Mouse (Mus musculus) G1E-ER4 (cell line): ENCODE measurements at regions not wholly inside any gene's neighbourhood (a gene's known extent, or its start where the extent isn't known, plus 50 kb on each side); places are given as distances from the start of the nearest gene placed in this dataset.

ENCODE experiments used
- GATA1 ChIP-seq: IDR thresholded peaks from one replicate; pipeline ENCODE4 v1.8.0; 2012; ENCODE audit warnings: low read length, inconsistent platforms

DNA sequence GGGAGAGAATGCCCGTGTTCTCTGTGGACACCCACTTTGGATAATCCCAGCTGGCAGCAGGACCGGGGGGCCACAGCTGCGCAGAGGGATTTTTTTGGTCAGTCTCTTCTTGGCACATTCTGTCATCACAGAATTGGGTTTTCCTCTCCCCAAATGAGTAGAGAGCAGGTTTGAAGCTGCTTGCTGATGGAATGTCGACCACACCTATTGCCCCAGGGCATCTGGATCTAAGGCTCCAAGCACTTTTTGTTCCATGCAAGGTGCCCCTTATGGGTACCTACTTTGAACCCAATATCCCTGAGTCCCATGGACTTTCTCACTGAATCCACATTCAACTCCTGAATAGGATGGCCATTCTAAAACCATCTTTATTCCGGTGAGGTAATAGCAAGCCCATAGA is 314.3 kb upstream of the Npvf start:
- no peak for TF ChIP-seq GATA1

DNA sequence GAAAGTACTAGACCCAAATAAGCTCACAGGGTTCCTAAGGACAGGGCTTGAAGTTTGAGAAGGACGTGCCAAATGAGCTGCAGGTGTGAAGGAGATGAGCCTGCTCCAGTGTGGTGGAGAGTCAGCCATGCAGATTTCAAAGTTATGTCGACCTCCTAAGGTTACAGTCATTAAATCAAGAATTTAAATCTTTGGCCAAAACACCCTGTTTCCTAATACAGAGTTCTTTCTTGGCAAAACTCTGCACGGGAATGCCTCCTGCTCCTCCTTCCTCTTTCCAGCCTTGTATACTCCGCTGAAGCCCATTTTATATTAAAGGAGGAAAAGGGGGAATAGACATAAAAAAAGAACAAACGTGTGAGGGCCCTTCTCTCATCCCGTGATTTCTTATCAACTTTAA is 315.1 kb upstream of the Npvf start:
- TF ChIP-seq GATA1, result no peak

DNA sequence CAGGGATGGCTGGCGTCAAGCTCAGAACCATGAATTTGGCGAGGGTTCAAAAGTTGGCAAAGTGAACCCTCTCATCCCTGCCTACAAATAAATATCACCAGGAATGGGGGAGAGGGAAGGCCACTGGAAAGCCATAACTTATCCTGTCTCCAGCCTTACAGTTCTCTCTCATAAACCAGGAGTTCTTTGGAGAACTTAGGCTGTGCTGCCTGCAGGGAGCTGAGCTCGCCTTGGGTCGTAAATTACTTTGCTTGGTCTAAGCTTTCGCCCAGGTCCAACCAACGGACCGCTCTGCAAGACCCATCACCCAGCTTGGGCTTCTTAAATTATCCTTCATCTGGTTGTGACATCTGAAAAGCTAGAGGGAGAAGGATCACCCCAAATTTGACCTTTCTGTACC is 315.8 kb upstream of the Npvf start:
- TF ChIP-seq GATA1, result no peak

DNA sequence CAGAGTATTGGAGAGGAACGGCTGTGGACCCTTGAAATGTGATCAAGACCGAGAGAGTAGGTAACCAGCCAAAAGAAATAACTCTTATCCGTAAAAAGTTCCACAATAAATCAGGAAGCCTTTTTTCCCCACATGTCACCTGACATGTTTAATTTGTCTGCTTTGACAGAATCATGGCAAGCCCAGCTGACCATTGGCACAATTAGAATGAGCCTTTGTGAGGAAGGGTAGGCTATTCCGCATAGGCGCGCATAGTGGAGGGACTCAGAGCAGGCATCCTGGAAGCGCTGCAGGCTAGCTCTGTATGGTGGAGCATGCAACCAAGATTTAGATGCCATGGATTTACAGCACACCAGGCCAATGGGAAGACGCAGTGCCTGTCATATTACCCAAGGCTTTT is 316.5 kb upstream of the Npvf start:
- TF ChIP-seq GATA1, result no peak

DNA sequence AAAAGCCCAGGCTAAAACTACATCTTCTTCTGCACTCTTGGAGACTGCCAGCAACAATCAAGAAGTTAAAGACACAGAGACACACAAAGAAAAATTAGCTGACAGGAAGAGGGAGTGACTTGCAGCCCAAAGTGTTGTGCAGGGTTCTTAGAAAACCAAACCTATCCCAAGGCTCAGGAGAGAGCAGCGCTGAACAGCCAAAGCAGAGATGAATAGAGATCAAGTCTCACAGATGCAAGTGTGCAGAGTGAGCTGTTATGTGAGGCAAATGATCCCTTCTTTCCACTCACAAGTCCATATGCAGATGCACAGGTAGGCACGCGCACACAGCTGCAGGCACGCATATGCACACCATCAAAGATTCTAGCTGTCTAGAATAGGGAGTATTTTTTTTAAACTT is 318.0 kb upstream of the Npvf start:
- TF ChIP-seq GATA1, result no peak

DNA sequence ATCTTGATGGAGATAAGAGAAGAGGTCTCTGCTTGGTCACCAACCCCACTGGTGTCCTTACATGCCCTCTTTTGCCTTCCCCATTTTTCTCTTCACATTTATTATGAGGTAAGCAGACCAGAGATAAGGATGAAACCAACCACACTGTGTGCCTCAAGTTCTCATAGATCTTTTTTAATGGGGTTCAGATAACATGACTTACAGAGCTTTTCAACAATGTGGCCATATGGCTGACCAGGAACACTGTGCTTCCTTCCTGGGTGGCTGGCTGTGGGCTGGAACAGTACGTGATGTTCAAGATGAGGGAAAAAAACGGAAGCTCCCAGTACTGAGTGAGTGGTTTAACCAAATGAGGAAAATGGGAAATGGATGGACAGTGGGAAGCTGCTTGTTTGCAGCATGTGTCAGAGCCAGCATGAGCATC is 319.0 kb upstream of the Npvf start:
- TF ChIP-seq GATA1, result no peak

DNA sequence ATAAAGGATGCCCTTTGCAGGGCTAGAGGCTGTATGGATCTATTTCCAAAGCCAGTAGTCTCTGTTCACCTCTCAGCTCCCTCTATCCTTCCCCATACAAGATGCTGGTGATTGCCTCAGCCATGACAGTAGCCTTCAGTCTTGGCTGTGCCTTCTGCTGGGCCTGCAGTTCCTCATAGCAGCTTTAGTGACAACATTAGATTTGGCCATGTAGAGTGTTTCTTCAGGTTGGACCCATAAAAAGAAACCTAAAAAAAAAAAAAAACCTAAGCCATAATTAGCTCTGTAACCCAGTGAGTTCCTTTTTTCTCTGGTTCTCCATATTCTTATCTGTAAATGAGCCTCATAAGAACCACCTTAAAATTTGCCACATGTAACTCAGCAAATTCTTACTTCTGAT is 319.6 kb upstream of the Npvf start:
- TF ChIP-seq GATA1, result no peak

DNA sequence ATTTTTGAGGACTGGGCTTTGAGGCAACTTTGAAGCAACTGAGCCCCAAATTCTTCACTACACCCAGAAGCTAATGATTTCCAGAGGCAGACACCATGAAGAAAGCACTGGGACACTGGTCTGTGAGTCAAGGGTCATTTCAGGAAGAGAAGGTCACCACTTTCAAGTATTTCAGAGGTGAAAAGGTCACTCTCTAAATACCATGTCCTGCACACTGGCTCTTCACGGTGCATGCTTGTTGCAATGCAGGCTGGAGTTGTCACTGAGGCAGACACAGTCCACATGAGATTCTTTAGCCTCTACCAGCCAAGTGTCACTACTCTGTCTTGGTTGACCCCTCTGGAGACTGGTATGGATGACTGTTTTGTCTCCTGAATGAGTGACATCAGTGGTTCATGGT is 320.7 kb upstream of the Npvf start:
- TF ChIP-seq GATA1, result no peak

DNA sequence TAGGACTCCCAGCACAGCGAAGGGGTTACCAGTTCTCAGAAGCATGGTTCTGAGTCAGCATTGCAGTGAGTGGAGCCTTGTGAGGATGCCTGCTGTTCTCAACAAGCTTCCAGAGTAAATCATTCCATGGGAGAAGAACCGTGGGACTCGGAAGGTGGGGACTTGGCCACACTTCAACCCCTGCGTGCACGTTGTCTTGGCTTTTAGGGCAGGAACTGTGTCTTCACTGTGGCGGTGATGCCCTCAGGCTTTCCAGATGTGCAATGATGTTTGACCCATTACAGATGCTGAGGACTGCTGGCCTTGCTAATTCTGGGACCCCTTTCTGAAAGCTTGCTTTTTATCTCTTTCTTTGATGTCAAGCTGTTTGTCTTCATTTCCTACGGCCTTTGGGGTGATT is 322.7 kb upstream of the Npvf start:
- TF ChIP-seq GATA1, result no peak

DNA sequence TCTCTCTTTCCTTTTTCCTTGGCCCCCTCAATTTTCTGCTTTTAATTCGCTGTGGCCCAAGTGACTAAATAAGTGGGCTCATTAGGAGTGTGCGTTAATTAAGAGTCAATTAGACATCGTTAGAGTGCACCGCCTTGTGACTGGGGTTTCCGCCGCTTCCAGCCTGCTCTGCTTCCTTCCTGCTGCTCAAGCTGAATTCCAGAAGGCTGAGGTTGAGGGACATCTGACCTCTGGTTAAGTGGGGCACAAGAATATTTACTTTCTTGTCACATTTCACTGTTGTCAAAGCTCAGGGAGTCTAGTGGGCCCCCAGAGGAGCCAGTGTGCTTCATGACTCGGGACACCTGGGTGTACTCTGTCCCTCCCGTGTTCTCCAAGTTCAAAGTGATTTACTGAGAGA is 323.1 kb upstream of the Npvf start:
- no peak for TF ChIP-seq GATA1

DNA sequence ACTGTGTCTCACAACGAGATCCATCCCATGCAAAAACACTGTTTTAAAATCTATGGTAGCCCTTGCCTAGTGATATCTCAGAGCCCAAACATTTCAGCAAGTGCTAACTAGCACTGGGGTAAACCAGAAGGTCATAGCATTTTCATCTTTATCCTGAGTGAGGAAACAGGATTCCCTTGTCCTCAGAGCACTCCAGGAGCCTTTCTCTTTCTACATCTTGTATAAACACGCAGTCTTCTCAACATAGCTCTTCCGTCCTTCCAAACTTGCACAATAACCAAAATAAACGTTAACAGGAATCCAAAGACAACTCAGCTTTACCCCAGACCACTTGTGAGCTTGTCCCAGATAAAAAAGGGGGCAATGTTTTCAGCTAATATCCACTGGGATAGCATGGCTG is 323.8 kb upstream of the Npvf start:
- no peak for TF ChIP-seq GATA1

DNA sequence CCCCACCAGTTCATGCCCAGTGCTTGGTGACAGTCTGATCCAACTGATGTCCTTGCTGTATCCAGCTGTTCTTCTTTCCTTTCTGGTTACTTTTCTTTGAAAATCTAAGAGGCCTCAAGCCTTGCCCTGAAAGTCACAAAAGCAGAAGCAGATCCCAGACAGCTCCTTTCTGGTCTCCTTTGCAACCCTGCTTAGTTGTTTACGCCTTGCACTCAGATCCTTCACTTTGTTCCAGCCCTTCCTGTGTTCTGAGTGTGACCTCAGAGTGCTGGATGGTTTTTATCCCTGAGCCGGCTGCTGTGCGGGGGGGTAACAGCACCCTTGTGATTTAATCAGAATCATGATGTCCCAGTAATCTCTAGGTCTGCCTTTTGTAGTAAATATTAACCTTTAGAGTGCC is 324.3 kb upstream of the Npvf start:
- TF ChIP-seq GATA1, result no peak

DNA sequence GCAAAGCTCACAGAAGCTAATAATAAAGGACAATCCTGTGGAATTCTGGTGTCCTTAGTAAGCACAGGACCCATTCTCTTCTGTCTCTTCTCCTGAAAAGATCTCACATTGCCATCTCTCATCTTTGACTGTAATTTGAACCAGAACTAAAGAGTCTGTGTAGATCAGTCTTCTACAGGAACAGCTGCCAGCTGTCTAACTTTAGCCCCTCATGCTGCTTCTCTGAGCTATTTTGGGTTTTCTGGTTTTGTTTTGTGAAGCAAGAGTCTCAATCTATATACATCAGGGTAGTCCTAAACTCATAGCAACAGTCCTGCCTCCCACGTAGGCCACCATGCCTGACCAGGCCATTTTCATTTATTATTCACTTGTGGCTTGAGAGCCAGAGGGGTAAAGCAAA is 325.5 kb upstream of the Npvf start:
- TF ChIP-seq GATA1, result no peak

DNA sequence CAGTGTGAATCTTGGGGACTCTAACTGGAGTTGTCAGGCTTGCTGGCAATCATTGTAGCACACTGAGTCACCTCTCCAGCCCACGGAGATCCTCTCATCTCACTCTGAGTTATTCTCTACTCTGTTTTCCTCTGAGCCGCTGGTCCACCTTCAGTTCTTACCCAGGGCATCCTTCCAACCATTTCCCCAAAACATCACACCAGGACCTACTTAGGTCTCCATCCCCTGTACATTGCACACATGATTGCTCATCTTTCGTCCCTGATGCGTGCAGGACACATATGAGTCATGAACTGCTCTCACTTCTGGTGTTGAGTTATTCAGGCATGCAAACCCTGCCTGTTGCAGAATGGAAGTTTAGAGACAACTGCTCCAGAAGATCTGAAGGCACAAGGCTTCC is 326.1 kb upstream of the Npvf start:
- no peak for TF ChIP-seq GATA1

DNA sequence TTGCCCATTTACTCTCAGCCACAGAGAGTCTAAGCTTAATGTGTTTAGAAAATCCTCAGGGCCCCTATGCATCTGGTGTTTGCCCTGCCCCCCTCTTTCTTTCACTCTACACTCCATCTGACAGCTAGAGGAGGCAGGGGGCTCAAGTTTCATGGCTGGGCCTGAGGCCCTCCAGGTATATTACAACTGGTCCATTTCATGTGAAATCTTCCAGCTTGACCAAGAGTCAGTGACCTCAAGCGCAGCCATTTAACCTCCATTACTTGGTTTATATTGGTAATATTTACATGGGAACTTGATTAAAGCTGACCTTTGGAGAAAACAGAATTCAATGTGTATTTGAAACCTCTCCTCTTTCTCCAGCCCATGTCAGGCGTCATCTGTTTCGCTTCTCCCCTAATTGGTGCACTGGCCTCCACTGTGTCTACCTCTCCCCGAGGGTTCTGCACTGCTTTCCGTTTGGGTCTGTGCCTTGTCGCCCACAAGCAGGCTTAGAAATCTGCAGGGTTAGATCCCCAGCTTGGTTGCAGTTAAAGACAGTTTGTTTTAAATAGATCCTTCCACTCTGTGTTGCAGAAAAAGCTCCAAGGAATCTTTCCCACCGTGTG is 327.6 kb upstream of the Npvf start:
- no peak for TF ChIP-seq GATA1

DNA sequence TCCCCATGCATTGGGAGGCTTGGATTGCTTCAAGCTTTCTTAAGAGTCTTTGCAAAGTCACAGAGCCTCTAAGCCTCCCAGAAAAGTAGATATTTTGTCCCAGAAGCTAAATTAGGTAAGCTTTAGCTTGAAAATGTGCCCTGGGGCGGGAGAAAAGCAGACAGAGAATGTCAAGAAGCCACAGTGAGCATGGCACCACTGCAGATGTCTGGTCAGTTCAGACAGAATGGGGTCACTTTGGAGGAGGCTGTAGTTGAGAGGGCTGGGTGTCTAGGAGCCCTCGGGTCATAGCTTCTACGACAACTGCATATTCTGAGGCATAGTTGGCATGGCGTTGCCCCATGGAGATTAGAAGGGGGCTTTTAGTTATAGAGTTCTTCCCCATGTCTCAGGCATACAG is 328.6 kb upstream of the Npvf start:
- no peak for TF ChIP-seq GATA1

DNA sequence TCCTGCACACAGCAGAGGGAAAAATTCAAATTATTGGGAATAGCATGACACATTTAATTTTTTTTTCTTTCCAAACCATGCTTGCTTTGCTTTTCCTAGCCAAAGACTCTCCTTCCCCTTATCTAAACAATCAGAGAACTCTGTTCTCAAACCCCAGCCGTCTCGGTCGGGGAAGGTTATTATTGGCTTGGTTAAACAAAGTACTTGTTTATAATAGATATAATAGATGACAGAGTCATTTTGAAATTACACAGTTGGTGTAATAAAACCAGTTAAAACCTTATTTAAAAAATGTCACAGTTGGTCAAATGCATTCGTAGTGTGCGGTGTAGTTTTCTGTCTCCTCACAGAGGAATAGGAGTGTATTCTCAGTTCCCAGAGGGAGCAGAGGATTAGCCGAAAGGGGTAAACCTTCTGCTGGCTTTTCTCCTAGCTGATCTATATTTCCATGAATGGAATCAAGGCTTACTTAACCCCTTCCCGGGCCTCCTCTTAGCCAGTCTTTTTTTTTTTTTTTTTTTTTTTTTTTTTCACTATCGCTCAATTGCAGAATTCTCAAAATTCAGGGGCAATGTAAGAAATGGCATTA is 329.4 kb upstream of the Npvf start:
- no peak for TF ChIP-seq GATA1
